Mouse (Mus musculus): Measurements from ENCODE around the gene Vhl.

GRCm38 (mm10) chr6:113654102-113654501, 30.3 kb downstream of the Vhl start:
- TF ChIP-seq CTCF (IDR thresholded peaks at IDR 0.05; ENCODE audit: extremely low read depth, insufficient read depth, low read length) (no peak), POLR2A (IDR thresholded peaks at IDR 0.05; ENCODE audit: extremely low read depth, insufficient read depth, low read length) (no peak)

Measured in cortical plate, adult 2 months (tissue).